Mouse (Mus musculus): Measurements from ENCODE around the gene Ano1.

DNA sequence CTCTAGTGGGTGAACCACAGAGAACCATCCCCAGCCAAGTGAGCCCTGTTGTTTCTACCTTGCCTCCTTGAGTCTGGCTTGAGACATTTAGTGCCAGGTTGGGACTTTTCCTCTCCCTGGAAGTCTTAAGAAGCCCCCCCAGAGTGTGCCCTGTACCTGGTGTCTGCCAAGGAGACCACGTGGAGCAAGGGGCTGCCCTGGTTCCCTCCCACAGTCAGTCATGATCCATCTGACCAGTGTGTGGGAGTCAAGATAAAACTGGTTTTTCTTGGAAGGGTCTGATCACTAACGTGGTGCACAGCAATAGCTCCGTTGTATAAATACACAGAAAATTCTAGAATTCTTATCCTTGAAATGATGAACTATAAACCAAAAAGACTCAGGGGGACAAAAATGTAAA lies 12.0 kb downstream of the Ano1 start:
- TF ChIP-seq CTCF (IDR thresholded peaks at IDR 0.05; ENCODE audit: borderline replicate concordance, extremely low read depth, insufficient read depth, insufficient read length), result no peak
- TF ChIP-seq POLR2A (IDR thresholded peaks at IDR 0.05; ENCODE audit: borderline replicate concordance, extremely low read depth, insufficient read depth, insufficient read length, poor library complexity, severe bottlenecking), result no peak
